Mouse (Mus musculus) heart, embryonic 14.5 days (tissue): ENCODE results near the gene Prdm13. TPM values are rescaled to one million over a fixed set of nuclear protein-coding genes. Genes with fewer than 3 reads are reported as not detected.

Experiments
- ATAC-seq: fragments of 200-750 bp; cut with Nextera tagmentation; 2 replicates; pipeline ENCODE4 v1.8.0; 2017; ENCODE audit warnings: low read depth, moderate TSS enrichment; ENCODE audit not compliant: insufficient number of reproducible peaks, insufficient read depth, low FRiP score
- H3K27ac ChIP-seq, 2 experiments: fragments of 200-500 bp in 1 of 2; fragments of 300-500 bp in 1 of 2; sonication (generic) in 1 of 2; replicated peaks in 1 of 2; 2 replicates each; pipeline ENCODE4 v1.5.1; 2012 to 2014; ENCODE audit warnings: low read depth in 2 of 2, low read length in 2 of 2, control low read depth in 1 of 2, mild to moderate bottlenecking in 1 of 2, mixed read lengths in 1 of 2; ENCODE audit not compliant: control insufficient read depth in 1 of 2, insufficient read depth in 1 of 2
- H3K27me3 ChIP-seq: fragments of 300-500 bp; sonication (generic); 2 replicates; pipeline ENCODE4 v1.6.1; 2014; ENCODE audit warnings: mild to moderate bottlenecking, low read length, control low read depth; ENCODE audit not compliant: control insufficient read depth, insufficient read depth
- H3K36me3 ChIP-seq: fragments of 300-500 bp; sonication (generic); 2 replicates; pipeline ENCODE4 v1.6.1; 2014; ENCODE audit warnings: mild to moderate bottlenecking, control low read depth, low read length, mixed read lengths; ENCODE audit not compliant: control insufficient read depth, insufficient read depth
- H3K4me1 ChIP-seq, 2 experiments: fragments of 200-500 bp in 1 of 2; fragments of 300-500 bp in 1 of 2; sonication (generic) in 1 of 2; 2 replicates each; pipeline ENCODE4 v1.6.1; 2012 to 2014; ENCODE audit warnings: low read length in 2 of 2, control low read depth in 1 of 2, mixed read lengths in 1 of 2; ENCODE audit not compliant: control insufficient read depth in 2 of 2, insufficient read depth in 2 of 2
- H3K4me2 ChIP-seq: fragments of 300-500 bp; sonication (generic); 2 replicates; pipeline ENCODE4 v1.6.1; 2014; ENCODE audit warnings: mild to moderate bottlenecking, low read length
- H3K4me3 ChIP-seq, 2 experiments: fragments of 200-500 bp in 1 of 2; fragments of 300-500 bp in 1 of 2; sonication (generic) in 1 of 2; 2 replicates each; pipeline ENCODE4 v1.5.1; 2012 to 2014; ENCODE audit warnings: low read length in 2 of 2, mild to moderate bottlenecking in 2 of 2, control low read depth in 1 of 2, low read depth in 1 of 2, moderate library complexity in 1 of 2; ENCODE audit not compliant: control insufficient read depth in 1 of 2, insufficient read depth in 1 of 2
- H3K9ac ChIP-seq: fragments of 300-500 bp; sonication (generic); 2 replicates; pipeline ENCODE4 v1.6.1; 2014; ENCODE audit warnings: mild to moderate bottlenecking, low read length
- H3K9me3 ChIP-seq: fragments of 300-500 bp; sonication (generic); 2 replicates; pipeline ENCODE4 v1.6.1; 2016; ENCODE audit warnings: low read length, control low read depth; ENCODE audit not compliant: control insufficient read depth
- WGBS: fragments of 180-500 bp; shearing (Covaris S2); extraction: QIAGEN DNeasy Blood & Tissue Kit; methylation state at CpG from one replicate; pipeline ENCODE4 v1.1.7; 2014; 5-methylcytosine and 5-hydroxymethylcytosine counted together
- polyA plus RNA-seq: library from polyadenylated mRNA; unstranded; fragments of >200 nt; fragmentation: Nextera tagmentation; extraction: Ambion mirVana; gene quantifications from 2 replicates; pipeline ENCODE4 v1.2.1, GENCODE M21; 2014

Gene Prdm13
- polyA plus RNA-seq, 1 experiment from 2014 or later: not detected

DNA sequence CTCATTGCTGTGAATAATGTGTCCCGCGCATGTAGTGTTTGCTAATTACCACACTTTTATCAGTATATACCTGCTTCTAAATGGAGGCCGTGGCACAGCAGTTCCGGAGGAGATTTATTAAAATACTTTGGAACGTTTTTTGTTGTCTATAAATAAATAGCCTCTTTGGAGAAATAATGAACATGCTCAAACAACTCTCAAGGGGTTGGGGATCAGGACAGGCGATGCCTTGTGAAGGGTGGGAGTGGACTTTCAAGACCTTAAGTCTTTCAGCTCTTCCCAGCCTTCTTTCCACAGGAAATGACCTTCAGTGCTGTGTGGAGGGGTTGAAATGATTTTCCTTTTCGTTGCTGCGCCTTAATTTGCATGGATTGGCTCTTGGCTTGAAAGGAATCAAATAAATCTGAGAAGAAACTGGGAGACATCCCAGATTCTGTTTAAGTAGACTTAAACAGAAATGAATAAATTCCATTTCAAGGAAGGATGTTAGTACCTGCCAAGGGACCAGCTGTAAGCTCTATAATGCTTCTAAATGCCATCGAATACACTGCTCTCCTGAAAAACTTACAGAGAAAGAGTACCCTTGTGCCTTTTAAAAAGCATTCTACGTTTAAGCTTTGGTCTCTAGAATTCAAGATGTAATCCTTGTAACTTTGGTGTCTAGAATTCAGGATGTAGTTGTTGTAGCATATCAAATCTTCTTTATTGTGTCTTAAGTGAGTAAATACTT is 3.2 kb downstream of the Prdm13 start:
- H3K36me3 ChIP-seq: no peaks in the 10 kb centered on the region
- no peak overlapping the region for H3K4me2 ChIP-seq
- no peak overlapping the region for H3K27ac ChIP-seq
- peaks cover 100% of the 10 kb centered on the region for H3K27me3 ChIP-seq
- no peak for ATAC-seq
- peaks cover 0 to 8% of the 10 kb centered on the region in 2 experiments; a peak in 2 of 4 replicates for H3K4me1 ChIP-seq
- no peaks in the 10 kb centered on the region for H3K9me3 ChIP-seq
- H3K9ac ChIP-seq: no peak overlapping the region
- 18% methylated on average over 10 of the region's 10 CpGs for WGBS
- H3K4me3 ChIP-seq: no peak overlapping the region

GRCm38 (mm10) chr4:21680971-21681370 is 4.8 kb downstream of the Prdm13 start:
- Histone ChIP-seq H3K4me1 (peaks cover 0 to 8% of the 10 kb centered on the region in 2 experiments; a peak in 2 of 4 replicates), H3K9ac (no peak overlapping the region), H3K4me2 (no peak overlapping the region), H3K27me3 (peaks cover 100% of the 10 kb centered on the region), H3K9me3 (no peaks in the 10 kb centered on the region), H3K4me3 (no peak overlapping the region), H3K27ac (no peak overlapping the region), H3K36me3 (no peaks in the 10 kb centered on the region)
- 4% methylated on average over 10 of the region's 10 CpGs for WGBS
- no peak for ATAC-seq

- peaks cover 0 to 8% of the 10 kb centered on the region in 2 experiments; a peak in 2 of 4 replicates for H3K4me1 ChIP-seq
- no peaks in the 10 kb centered on the region for H3K36me3 ChIP-seq
- peak overlapping the region; percentile 72 for H3K4me2 ChIP-seq
- H3K4me3 ChIP-seq: peak overlapping the region; percentile 37 to 42; a peak in 3 of 4 replicates
- H3K9ac ChIP-seq: no peak overlapping the region; the same call in 1 of the 2 replicates
- no peaks in the 10 kb centered on the region for H3K9me3 ChIP-seq
- 5% methylated on average over 42 of the region's 42 CpGs for WGBS
- no peak for ATAC-seq
- no peak overlapping the region for H3K27ac ChIP-seq
- H3K27me3 ChIP-seq: peaks cover 100% of the 10 kb centered on the region
Measured at GRCm38 (mm10) chr4:21679624-21680480, 5.9 kb downstream of the Prdm13 start.

GRCm38 (mm10) chr4:21678975-21679623 is 6.7 kb downstream of the Prdm13 start:
- WGBS: under 1% methylated on average over 61 of the region's 79 CpGs
- H3K27ac ChIP-seq: no peak overlapping the region
- no peaks in the 10 kb centered on the region for H3K9me3 ChIP-seq
- H3K4me3 ChIP-seq: peak overlapping the region; percentile 37 to 42
- peaks cover 0 to 8% of the 10 kb centered on the region in 2 experiments; a peak in 2 of 4 replicates for H3K4me1 ChIP-seq
- H3K9ac ChIP-seq: no peak overlapping the region; the same call in 1 of the 2 replicates
- no peak for ATAC-seq
- H3K27me3 ChIP-seq: peaks cover 100% of the 10 kb centered on the region
- no peaks in the 10 kb centered on the region for H3K36me3 ChIP-seq
- peak overlapping the region; percentile 72 for H3K4me2 ChIP-seq

GRCm38 (mm10) chr4:21678101-21678974 is 7.4 kb downstream of the Prdm13 start:
- H3K9ac ChIP-seq: no peak overlapping the region
- no peaks in the 10 kb centered on the region for H3K36me3 ChIP-seq
- WGBS: 1% methylated on average over 72 of the region's 84 CpGs

GRCm38 (mm10) chr4:21674691-21675090 is 11.1 kb downstream of the Prdm13 start:
- H3K4me2 ChIP-seq: no peak overlapping the region
- H3K27ac ChIP-seq: no peak overlapping the region
- H3K4me3 ChIP-seq: no peak overlapping the region
- no peak for ATAC-seq
- H3K9me3 ChIP-seq: no peaks in the 10 kb centered on the region
- peaks cover 0 to 8% of the 10 kb centered on the region in 2 experiments; a peak in 2 of 4 replicates for H3K4me1 ChIP-seq
- H3K9ac ChIP-seq: no peak overlapping the region
- no peaks in the 10 kb centered on the region for H3K36me3 ChIP-seq
- peaks cover 86% of the 10 kb centered on the region for H3K27me3 ChIP-seq
- 4% methylated on average over 8 of the region's 8 CpGs for WGBS

More at GRCm38 (mm10) chr4:21678101-21678974, 7.4 kb downstream of the Prdm13 start:
- Histone ChIP-seq H3K4me1 (peaks cover 0 to 8% of the 10 kb centered on the region in 2 experiments; a peak in 2 of 4 replicates), H3K27me3 (peaks cover 98% of the 10 kb centered on the region), H3K9me3 (no peaks in the 10 kb centered on the region), H3K27ac (no peak overlapping the region), H3K4me2 (peak overlapping the region; percentile 72), H3K4me3 (peak overlapping the region; percentile 37 to 42)
- no peak for ATAC-seq
